Mouse (Mus musculus) forebrain, embryonic 10.5 days (tissue): ENCODE measurements around the gene Stpg2. TPM values are rescaled to one million over a fixed set of nuclear protein-coding genes. Genes with fewer than 3 reads are reported as not detected.

Experiments used
- DNase-seq: peaks from one replicate; pipeline ENCODE4 v3.0.0-alpha.2; 2017; ENCODE audit warnings: low spot score; ENCODE audit errors: extremely low spot score
- H3K27ac ChIP-seq: fragments of 300-500 bp; sonication (generic); 2 replicates; pipeline ENCODE4 v1.5.1; 2016; ENCODE audit warnings: mild to moderate bottlenecking
- H3K27me3 ChIP-seq: fragments of 300-500 bp; sonication (generic); 2 replicates; pipeline ENCODE4 v1.6.1; 2016; ENCODE audit warnings: mild to moderate bottlenecking; ENCODE audit not compliant: poor library complexity, severe bottlenecking
- H3K36me3 ChIP-seq: fragments of 300-500 bp; sonication (generic); replicated peaks from 2 replicates; pipeline ENCODE4 v1.6.1; 2016; ENCODE audit warnings: mild to moderate bottlenecking, moderate library complexity
- H3K4me1 ChIP-seq: fragments of 300-500 bp; sonication (generic); 2 replicates; pipeline ENCODE4 v1.6.1; 2016
- H3K4me3 ChIP-seq: fragments of 300-500 bp; sonication (generic); 2 replicates; pipeline ENCODE4 v1.5.1; 2016; ENCODE audit warnings: mild to moderate bottlenecking, moderate library complexity
- H3K9me3 ChIP-seq: fragments of 300-500 bp; sonication (generic); 2 replicates; pipeline ENCODE4 v1.6.1; 2016; ENCODE audit warnings: mild to moderate bottlenecking, moderate library complexity
- WGBS: fragments of 180-500 bp; shearing (Covaris S2); methylation state at CpG from one replicate; pipeline ENCODE4 v1.1.7; 2016; 5-methylcytosine and 5-hydroxymethylcytosine counted together
- polyA plus RNA-seq: library from polyadenylated mRNA; unstranded; fragments of >200 nt; fragmentation: Nextera tagmentation; extraction: Ambion mirVana; gene quantifications from 2 replicates; pipeline ENCODE4 v1.2.1, GENCODE M21; 2016

Stpg2 gene
- polyA plus RNA-seq, result 0.15 TPM in 1 of 2 replicates, not detected in the other

DNA sequence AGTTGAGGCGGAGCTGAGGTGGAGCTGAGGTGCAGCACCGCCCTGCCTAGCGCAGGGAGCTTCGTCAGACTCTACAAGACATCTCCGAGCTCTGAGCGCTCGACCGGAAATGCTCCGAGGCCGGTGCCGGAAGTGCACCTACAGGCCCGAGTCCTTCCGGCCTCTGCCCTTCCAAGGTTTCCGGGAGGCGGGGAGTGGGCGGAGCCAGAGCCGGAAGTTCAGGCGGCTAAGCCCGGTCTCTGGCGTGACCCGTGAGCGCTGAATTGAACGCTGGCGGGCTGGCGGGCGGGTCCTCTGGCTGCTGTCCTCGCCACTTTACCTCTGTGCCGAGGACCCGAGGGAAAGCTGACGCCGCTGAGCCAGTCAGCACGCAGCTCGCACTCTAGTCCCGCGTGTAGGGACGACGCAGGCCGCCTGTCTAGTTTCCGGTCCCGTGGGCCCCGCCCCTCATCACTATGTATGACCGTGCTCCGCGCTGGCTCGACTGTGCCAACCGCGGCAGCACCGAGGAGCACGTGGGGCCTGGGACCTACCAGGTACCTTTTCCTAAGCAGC, at the start of gene Stpg2:
Stpg2 (plus strand) TSS at position 251 of the 555 bp plus-strand sequence.
- no peaks in the 10 kb centered on the region for H3K9me3 ChIP-seq
- H3K4me3 ChIP-seq, result peak within 1 kb of the TSS; percentile 69
- under 1% methylated on average over 49 of the region's 49 CpGs for WGBS
- H3K27me3 ChIP-seq, result peaks cover 34% of the 10 kb centered on the region
- DNase-seq, result peak; percentile 91
- H3K36me3 ChIP-seq, result no peaks in the 10 kb centered on the region
- H3K27ac ChIP-seq, result peak within 1 kb of the TSS; percentile 94
- peaks cover 13% of the 10 kb centered on the region for H3K4me1 ChIP-seq

DNA sequence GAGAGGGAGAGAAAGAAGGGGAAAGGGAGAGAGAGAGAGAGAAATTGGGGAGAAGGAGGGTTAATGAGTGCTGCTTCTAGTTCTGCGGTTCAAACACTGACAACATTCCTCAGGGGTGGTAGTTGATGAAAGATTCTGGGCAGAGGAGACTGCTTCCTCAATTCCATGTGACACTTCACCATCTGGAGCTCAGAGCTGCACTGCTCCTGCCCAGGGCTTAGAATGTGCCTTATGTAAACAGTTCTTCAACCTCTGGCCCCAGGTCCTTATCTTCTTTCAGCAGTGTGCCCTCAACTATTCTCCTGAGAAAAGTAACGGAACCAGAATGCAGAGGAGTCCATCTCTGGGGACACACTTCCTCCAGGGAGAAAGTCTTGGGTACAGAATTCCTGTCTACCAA, 43.3 kb upstream of the Stpg2 start:
- Histone ChIP-seq H3K27ac (no peak overlapping the region), H3K9me3 (no peaks in the 10 kb centered on the region), H3K36me3 (no peaks in the 10 kb centered on the region), H3K4me1 (no peaks in the 10 kb centered on the region), H3K27me3 (no peaks in the 10 kb centered on the region), H3K4me3 (no peak overlapping the region)
- WGBS, result 84% methylated on average over 2 of the region's 2 CpGs
- no peak for DNase-seq

DNA sequence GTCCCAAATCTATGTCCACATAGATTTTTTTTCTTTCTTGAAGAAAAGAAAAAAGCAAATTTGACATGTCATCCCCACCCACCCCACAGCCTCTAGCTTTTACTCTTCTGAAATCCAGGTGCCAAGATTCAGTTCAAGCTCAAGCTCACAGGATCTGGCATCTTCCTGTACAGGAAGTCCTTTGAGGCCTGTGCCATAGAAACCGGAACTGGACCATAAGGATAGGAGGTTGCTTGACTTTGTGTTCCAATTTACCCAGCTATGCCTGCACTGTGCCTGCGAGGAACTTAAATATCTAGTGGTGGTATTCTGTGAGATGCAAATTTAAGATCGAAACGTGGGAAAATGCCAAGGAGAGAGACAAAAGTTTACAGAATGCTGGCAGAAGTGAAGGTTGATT, 42.8 kb upstream of the Stpg2 start:
- no peak for DNase-seq
- WGBS, result 81% methylated on average over 4 of the region's 4 CpGs
- no peaks in the 10 kb centered on the region for H3K9me3 ChIP-seq
- H3K4me1 ChIP-seq, result no peaks in the 10 kb centered on the region
- H3K27me3 ChIP-seq, result no peaks in the 10 kb centered on the region
- H3K36me3 ChIP-seq, result no peaks in the 10 kb centered on the region
- no peak overlapping the region for H3K4me3 ChIP-seq
- no peak overlapping the region for H3K27ac ChIP-seq

DNA sequence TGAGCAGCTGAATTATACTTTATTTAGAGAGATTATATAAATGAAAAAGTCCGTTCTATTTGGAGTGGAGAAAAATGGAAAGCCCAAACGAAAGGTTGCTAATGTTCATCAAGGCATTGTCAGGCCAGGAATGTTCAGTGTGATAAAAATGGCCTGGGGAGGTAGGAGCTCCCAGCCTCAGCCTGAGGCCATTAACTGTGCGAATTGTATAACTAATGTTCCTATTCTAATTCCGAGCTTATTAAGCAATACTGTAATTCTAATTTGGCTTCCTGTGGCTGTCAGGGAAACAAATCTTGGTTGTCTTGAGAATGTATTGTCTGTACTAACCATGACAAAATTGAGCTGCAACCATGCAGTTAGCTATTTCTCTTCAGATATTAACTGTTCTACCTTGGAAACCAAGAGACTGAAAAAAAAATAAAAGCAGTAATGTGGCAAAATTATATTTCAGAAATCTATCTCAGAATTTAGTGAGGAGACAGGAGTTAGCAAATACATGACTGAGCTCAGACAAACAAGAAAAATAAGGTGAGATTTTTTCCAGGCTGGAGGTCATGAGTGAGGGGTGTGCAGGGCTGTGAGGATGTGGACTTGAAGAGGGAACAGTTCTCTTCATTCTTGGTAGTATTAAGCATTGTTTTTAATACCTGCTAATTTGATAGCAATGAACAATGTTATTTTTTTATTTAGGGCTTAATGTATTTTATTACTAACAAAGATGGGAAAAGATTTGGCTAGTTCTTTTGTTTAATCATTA, 36.8 kb upstream of the Stpg2 start:
- Histone ChIP-seq H3K4me1 (no peaks in the 10 kb centered on the region), H3K9me3 (no peaks in the 10 kb centered on the region), H3K27me3 (no peaks in the 10 kb centered on the region), H3K36me3 (no peaks in the 10 kb centered on the region), H3K4me3 (no peak overlapping the region), H3K27ac (no peak overlapping the region)
- WGBS, result 81% methylated on average over 4 of the region's 4 CpGs
- no peak for DNase-seq

DNA sequence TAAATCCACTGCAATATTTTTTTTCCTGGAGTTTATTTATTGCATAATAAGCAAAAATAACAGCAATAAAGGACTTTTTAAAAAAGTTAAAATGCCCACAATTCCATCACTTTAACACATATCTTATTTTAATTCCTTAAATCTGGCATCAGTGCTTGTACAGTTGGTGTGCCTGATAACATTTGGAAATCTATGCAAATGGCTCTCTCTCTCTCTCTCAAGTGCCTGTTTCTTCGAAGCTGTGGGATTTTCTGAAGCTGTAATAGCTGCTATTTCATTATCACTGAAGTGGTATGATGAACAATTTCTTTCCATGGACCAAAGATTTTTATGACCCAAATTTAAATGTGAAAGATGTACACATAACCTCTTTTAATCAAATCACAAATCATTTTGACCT, 35.8 kb upstream of the Stpg2 start:
- Histone ChIP-seq H3K4me1 (no peaks in the 10 kb centered on the region), H3K36me3 (no peaks in the 10 kb centered on the region), H3K27me3 (no peaks in the 10 kb centered on the region), H3K9me3 (no peaks in the 10 kb centered on the region), H3K27ac (no peak overlapping the region), H3K4me3 (no peak overlapping the region)
- DNase-seq, result no peak
- 82% methylated on average over 1 of the region's 1 CpGs for WGBS

DNA sequence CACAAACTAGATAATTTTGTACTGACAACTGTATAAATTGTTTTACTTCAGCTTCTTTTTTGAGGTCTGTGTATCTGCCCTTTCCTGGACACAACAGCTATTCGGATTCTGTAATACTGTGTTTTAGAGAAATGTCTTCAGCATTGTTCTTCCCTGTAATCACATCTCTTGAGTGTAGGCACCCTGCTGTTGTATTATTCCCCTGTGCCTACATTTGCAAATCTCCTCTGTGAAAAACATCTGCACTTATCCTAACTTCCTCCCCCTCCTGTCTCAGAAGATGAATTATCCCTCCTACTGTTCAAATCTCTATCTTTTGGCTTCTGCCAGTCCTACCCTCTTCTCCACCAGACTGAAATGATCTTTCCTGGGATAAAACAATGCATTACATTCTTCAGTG, 28.6 kb upstream of the Stpg2 start:
- H3K4me3 ChIP-seq, result no peak overlapping the region
- H3K27me3 ChIP-seq, result no peaks in the 10 kb centered on the region

DNA sequence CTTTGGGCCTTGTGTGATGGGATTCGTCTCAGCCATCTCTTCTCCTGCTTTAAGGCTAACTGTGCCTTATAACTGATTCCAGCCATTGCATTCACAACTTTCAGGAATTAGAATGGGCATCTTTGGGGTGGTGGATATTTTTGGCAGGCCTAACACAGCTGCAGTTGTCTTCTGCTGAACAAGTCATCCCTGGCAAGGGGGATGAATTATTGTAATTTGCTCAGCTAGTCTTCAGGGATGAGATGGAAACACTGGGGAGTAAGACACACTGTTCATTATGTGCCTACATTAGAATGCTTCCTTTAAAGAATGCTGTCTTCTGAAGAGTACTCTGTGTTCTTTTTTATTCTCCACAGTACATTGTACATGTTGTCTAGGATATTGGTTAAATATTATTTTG, 14.0 kb upstream of the Stpg2 start:
- no peaks in the 10 kb centered on the region for H3K36me3 ChIP-seq
- no peaks in the 10 kb centered on the region for H3K9me3 ChIP-seq
- DNase-seq, result no peak
- WGBS, result 75% methylated on average over 1 of the region's 1 CpGs
- no peaks in the 10 kb centered on the region for H3K27me3 ChIP-seq
- H3K27ac ChIP-seq, result no peak overlapping the region
- no peak overlapping the region for H3K4me3 ChIP-seq
- no peaks in the 10 kb centered on the region for H3K4me1 ChIP-seq

More for the DNA sequence above, 28.6 kb upstream of the Stpg2 start:
- H3K9me3 ChIP-seq, result no peaks in the 10 kb centered on the region
- H3K4me1 ChIP-seq, result no peaks in the 10 kb centered on the region
- WGBS, result 45% methylated on average over 1 of the region's 1 CpGs
- no peaks in the 10 kb centered on the region for H3K36me3 ChIP-seq
- no peak for DNase-seq
- no peak overlapping the region for H3K27ac ChIP-seq

DNA sequence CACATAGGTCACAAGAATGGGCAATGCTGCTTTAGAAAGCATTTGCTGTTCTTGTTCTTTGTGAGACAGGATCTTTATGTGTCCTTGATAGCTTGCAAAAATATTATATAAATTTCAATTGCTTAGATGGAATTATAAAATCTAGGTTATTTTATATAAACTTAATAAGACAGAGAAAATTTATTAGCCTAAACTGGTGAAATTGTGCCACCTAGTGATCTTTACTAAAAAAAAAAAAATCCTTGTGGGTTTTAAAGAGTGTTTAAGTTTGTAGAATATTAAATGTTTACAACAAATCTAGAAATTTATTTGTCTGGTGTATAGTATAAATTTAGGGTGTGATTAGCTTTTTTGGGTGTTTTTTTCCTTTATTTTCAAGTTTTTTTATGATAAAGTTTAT, 11.6 kb upstream of the Stpg2 start:
- H3K9me3 ChIP-seq, result no peaks in the 10 kb centered on the region
- no peaks in the 10 kb centered on the region for H3K4me1 ChIP-seq
- H3K27ac ChIP-seq, result no peak overlapping the region
- H3K4me3 ChIP-seq, result no peak overlapping the region
- no peak for DNase-seq
- no peaks in the 10 kb centered on the region for H3K27me3 ChIP-seq
- H3K36me3 ChIP-seq, result no peaks in the 10 kb centered on the region

DNA sequence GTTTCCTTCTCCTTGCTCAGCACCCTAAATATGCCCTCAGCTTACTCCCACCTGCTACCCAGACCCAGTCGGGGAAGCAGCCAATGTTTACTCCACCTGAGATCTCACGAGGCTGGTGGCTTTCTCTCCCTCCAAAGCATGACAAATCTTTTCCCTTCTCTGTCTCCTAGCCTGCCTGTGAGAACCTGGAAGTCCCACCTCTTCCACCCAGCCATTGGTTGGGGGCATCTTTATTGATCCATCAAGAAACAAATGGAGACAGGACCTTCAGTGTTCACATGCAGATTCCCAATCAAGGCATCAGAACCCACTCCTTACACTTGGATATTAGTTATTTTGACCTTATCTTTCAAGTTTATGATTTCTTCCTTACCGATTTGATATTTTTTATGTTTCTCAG, 7.1 kb upstream of the Stpg2 start:
- no peak for DNase-seq
- no peaks in the 10 kb centered on the region for H3K9me3 ChIP-seq
- H3K4me3 ChIP-seq, result no peak overlapping the region
- no peaks in the 10 kb centered on the region for H3K4me1 ChIP-seq
- H3K36me3 ChIP-seq, result no peaks in the 10 kb centered on the region
- 60% methylated on average over 3 of the region's 3 CpGs for WGBS
- H3K27me3 ChIP-seq, result peaks cover 23% of the 10 kb centered on the region
- no peak overlapping the region for H3K27ac ChIP-seq

DNA sequence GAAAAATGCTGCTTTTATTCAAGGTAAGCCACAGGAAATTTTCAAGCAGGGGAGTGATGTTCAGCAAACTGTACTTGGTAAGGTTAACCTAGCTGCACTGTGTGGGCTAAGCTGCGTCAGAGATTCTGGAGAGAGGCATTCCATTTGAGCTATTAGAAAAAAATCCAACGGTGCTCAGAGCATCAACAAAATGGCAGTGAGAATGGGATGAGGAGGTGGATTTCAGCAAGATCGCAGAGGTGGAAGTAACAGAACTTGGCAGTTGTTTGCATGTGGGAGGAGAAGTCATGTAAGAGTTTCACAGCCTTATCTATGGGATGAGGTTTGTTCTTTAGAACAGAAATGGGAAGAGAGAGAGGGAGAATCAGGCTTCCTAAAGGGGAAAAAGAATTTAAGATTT, 5.2 kb upstream of the Stpg2 start:
- H3K27me3 ChIP-seq, result peaks cover 40% of the 10 kb centered on the region
- no peaks in the 10 kb centered on the region for H3K36me3 ChIP-seq
- WGBS, result 82% methylated on average over 3 of the region's 3 CpGs
- no peak overlapping the region for H3K27ac ChIP-seq
- no peak overlapping the region for H3K4me3 ChIP-seq
- DNase-seq, result no peak
- no peaks in the 10 kb centered on the region for H3K9me3 ChIP-seq
- H3K4me1 ChIP-seq, result peaks cover 5% of the 10 kb centered on the region

DNA sequence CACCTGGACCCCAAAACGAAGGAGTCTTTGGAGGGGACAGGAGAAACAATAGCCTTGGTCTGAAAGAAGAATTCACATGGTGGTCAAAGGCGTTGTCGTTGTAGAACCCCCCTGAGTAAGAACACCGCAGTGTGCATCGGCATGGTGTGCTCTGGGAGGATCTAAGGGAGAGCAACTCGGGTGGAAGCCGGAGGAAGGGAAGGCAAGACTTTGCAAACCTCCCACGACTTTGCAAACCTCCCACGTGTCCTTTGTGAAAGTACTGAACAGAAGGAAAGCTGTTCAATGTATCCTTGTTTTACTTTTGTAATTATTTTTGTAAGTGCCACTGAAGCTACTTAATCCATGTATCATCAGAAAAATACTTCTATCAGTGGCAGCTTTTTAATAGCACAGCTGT, 11.5 kb downstream of the Stpg2 start:
- no peak overlapping the region for H3K27ac ChIP-seq
- H3K27me3 ChIP-seq, result no peaks in the 10 kb centered on the region
- no peak for DNase-seq
- H3K36me3 ChIP-seq, result no peaks in the 10 kb centered on the region
- H3K4me1 ChIP-seq, result no peaks in the 10 kb centered on the region
- H3K9me3 ChIP-seq, result no peaks in the 10 kb centered on the region
- H3K4me3 ChIP-seq, result no peak overlapping the region
- 74% methylated on average over 9 of the region's 9 CpGs for WGBS

DNA sequence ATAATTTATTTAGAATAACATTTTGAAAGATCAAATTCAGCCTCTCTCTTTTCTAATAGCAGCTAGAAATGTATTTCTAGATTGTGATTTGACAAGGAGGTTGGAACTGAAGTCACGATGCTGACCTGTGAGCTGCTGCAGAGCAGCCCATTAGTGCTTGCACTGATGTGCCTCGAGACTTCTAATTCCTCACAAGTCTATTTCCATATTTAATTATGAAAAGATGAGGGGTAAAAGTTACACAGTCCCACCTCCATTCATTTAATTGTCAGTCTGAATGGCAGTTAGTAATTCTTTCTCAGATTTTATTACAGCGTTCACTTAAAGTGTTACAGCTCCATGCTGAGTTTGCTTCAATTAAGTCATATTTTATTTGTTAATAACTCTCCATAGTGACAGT, 19.6 kb downstream of the Stpg2 start:
- H3K4me1 ChIP-seq, result no peaks in the 10 kb centered on the region
- H3K27me3 ChIP-seq, result no peaks in the 10 kb centered on the region
- H3K9me3 ChIP-seq, result no peaks in the 10 kb centered on the region
- no peak for DNase-seq
- no peaks in the 10 kb centered on the region for H3K36me3 ChIP-seq
- 83% methylated on average over 3 of the region's 3 CpGs for WGBS
- H3K4me3 ChIP-seq, result no peak overlapping the region
- no peak overlapping the region for H3K27ac ChIP-seq

DNA sequence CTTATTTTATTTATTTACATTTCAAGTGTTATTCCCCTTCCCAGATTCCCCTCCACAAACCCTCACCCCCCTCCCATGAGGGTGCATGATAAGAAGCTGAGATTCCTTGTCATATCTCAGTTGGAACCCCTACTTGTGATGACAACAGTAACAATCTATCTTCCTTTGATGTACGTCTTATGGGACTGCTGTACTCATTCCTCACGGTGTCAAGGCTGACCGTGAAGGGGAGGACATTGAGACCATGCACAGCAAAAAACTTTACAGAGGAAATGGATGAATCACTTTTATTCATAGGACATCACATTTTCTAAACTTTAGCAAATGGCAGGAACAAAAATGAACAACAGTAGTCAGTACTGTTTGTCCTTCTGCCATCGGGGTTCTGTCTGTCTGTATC, 21.3 kb downstream of the Stpg2 start:
- Histone ChIP-seq H3K9me3 (no peaks in the 10 kb centered on the region), H3K4me3 (no peak overlapping the region), H3K27me3 (no peaks in the 10 kb centered on the region), H3K36me3 (no peaks in the 10 kb centered on the region), H3K4me1 (no peaks in the 10 kb centered on the region), H3K27ac (no peak overlapping the region)
- 89% methylated on average over 4 of the region's 4 CpGs for WGBS
- DNase-seq, result no peak
